Mouse (Mus musculus) frontal cortex, adult (tissue): ENCODE results near the gene Prc1.

Source experiments
- ATAC-seq: cut with Nextera tagmentation; 2 replicates; pipeline ENCODE4 v1.9.2; 2017; ENCODE audit warnings: mild to moderate bottlenecking, moderate library complexity, mixed read lengths; ENCODE audit not compliant: low TSS enrichment

The Prc1 gene

GRCm38 (mm10) chr7:80334848-80335247, 40.6 kb downstream of the Prc1 start:
- ATAC-seq, result no peak

GRCm38 (mm10) chr7:80336932-80337331, 42.7 kb downstream of the Prc1 start:
- ATAC-seq, result no peak

GRCm38 (mm10) chr7:80339371-80339770, 45.1 kb downstream of the Prc1 start:
- ATAC-seq, result no peak

GRCm38 (mm10) chr7:80339793-80340628, 45.8 kb downstream of the Prc1 start:
- ATAC-seq, result peak; percentile 89

- ATAC-seq, result peak; percentile 60
Measured at GRCm38 (mm10) chr7:80340793-80341192, 46.5 kb downstream of the Prc1 start, which contains the start of gene Unc45a. Gene Unc45a (minus strand): TSS chr7:80341005.

GRCm38 (mm10) chr7:80341793-80342192, 47.5 kb downstream of the Prc1 start:
- ATAC-seq, result no peak

- ATAC-seq, result peak; percentile 53
Measured at GRCm38 (mm10) chr7:80342858-80343257, 48.6 kb downstream of the Prc1 start, which contains the start of gene Hddc3. Gene Hddc3 (plus strand): TSS chr7:80343104.

GRCm38 (mm10) chr7:80343270-80344018, 49.2 kb downstream of the Prc1 start:
- no peak for ATAC-seq

- no peak for ATAC-seq
Measured at GRCm38 (mm10) chr7:80346173-80346572, 51.9 kb downstream of the Prc1 start.

GRCm38 (mm10) chr7:80346830-80347229, 52.6 kb downstream of the Prc1 start:
- ATAC-seq, result no peak

GRCm38 (mm10) chr7:80347670-80348586, 53.7 kb downstream of the Prc1 start:
- ATAC-seq, result no peak

GRCm38 (mm10) chr7:80350808-80351207, 56.6 kb downstream of the Prc1 start:
- no peak for ATAC-seq

- ATAC-seq, result no peak
Measured at GRCm38 (mm10) chr7:80352920-80353319, 58.7 kb downstream of the Prc1 start.

- 0 out of 2 replicates have a peak, but pooled peaks have one; percentile 14 for ATAC-seq
Measured at GRCm38 (mm10) chr7:80356351-80356750, 62.1 kb downstream of the Prc1 start.

- ATAC-seq, result peak; percentile 68
Measured at GRCm38 (mm10) chr7:80357156-80357555, 62.9 kb downstream of the Prc1 start.

- ATAC-seq, result no peak
Measured at GRCm38 (mm10) chr7:80358039-80358438, 63.8 kb downstream of the Prc1 start.

GRCm38 (mm10) chr7:80360435-80360834, 66.2 kb downstream of the Prc1 start:
- no peak for ATAC-seq

- ATAC-seq, result no peak
Measured at GRCm38 (mm10) chr7:80365759-80366158, 71.5 kb downstream of the Prc1 start.
